Mouse (Mus musculus) intestine, postnatal 0 days (tissue): Measurements from ENCODE around the gene Isx. TPM values are rescaled to one million over a fixed set of nuclear protein-coding genes. Genes with fewer than 3 reads are reported as not detected.

ENCODE experiments used
- ATAC-seq: fragments of 200-750 bp; cut with Nextera tagmentation; 2 replicates; pipeline ENCODE4 v1.8.0; 2017; ENCODE audit warnings: mild to moderate bottlenecking, moderate TSS enrichment, moderate library complexity
- H3K27ac ChIP-seq: fragments of 300-500 bp; sonication (generic); 2 replicates; pipeline ENCODE4 v1.5.1; 2014; ENCODE audit warnings: mild to moderate bottlenecking, low read depth, low read length, moderate library complexity
- H3K27me3 ChIP-seq: fragments of 300-500 bp; sonication (generic); replicated peaks from 2 replicates; pipeline ENCODE4 v1.6.1; 2014; ENCODE audit warnings: low read length, mixed read lengths; ENCODE audit not compliant: control insufficient read depth, insufficient read depth
- H3K36me3 ChIP-seq: fragments of 300-500 bp; sonication (generic); 2 replicates; pipeline ENCODE4 v1.6.1; 2014; ENCODE audit warnings: mild to moderate bottlenecking, moderate library complexity; ENCODE audit not compliant: control insufficient read depth, insufficient read depth
- H3K4me1 ChIP-seq: fragments of 300-500 bp; sonication (generic); replicated peaks from 2 replicates; pipeline ENCODE4 v1.6.1; 2014; ENCODE audit warnings: antibody characterized with exemption, low read length, mixed read lengths; ENCODE audit not compliant: control insufficient read depth, insufficient read depth
- H3K4me2 ChIP-seq: fragments of 300-500 bp; sonication (generic); replicated peaks from 2 replicates; pipeline ENCODE4 v1.6.1; 2014; ENCODE audit warnings: low read depth, mild to moderate bottlenecking, moderate library complexity
- H3K4me3 ChIP-seq: fragments of 300-500 bp; sonication (generic); 2 replicates; pipeline ENCODE4 v1.5.1; 2014; ENCODE audit warnings: low read depth, low read length
- H3K9ac ChIP-seq: fragments of 300-500 bp; sonication (generic); 2 replicates; pipeline ENCODE4 v1.6.1; 2014; ENCODE audit warnings: mild to moderate bottlenecking, low read depth, low read length
- H3K9me3 ChIP-seq: fragments of 300-500 bp; sonication (generic); 2 replicates; pipeline ENCODE4 v1.6.1; 2016; ENCODE audit warnings: mixed run types; ENCODE audit not compliant: control insufficient read depth
- CTCF ChIP-seq: sonication (generic); IDR thresholded peaks from 2 replicates; pipeline ENCODE4 v1.5.1; 2016; ENCODE audit warnings: low read depth, mild to moderate bottlenecking, control low read depth, antibody characterized with exemption, moderate library complexity
- WGBS: fragments of 180-500 bp; shearing (Covaris S2); extraction: QIAGEN DNeasy Blood & Tissue Kit; methylation state at CpG from one replicate; pipeline ENCODE4 v1.1.7; 2014; 5-methylcytosine and 5-hydroxymethylcytosine counted together
- polyA plus RNA-seq: library from polyadenylated mRNA; unstranded; fragments of >200 nt; fragmentation: Nextera tagmentation; extraction: Ambion mirVana; gene quantifications from 2 replicates; pipeline ENCODE4 v1.2.1, GENCODE M21; 2015

The Isx gene
- polyA plus RNA-seq, 1 experiment from 2014 or later: 69.9 TPM

GRCm38 (mm10) chr8:74903054-74903842 lies 30.3 kb downstream of the Isx start:
- TF ChIP-seq CTCF: no peak
- peak; percentile 67 for ATAC-seq
- Histone ChIP-seq H3K36me3 (no peaks in the 10 kb centered on the region), H3K4me3 (no peak overlapping the region), H3K9me3 (no peaks in the 10 kb centered on the region), H3K9ac (no peak overlapping the region), H3K4me2 (no peak overlapping the region; the same call in 1 of the 2 replicates), H3K4me1 (peaks cover 12% of the 10 kb centered on the region), H3K27me3 (no peaks in the 10 kb centered on the region), H3K27ac (peak overlapping the region; percentile 79)
- 22% methylated on average over 6 of the region's 6 CpGs for WGBS

DNA sequence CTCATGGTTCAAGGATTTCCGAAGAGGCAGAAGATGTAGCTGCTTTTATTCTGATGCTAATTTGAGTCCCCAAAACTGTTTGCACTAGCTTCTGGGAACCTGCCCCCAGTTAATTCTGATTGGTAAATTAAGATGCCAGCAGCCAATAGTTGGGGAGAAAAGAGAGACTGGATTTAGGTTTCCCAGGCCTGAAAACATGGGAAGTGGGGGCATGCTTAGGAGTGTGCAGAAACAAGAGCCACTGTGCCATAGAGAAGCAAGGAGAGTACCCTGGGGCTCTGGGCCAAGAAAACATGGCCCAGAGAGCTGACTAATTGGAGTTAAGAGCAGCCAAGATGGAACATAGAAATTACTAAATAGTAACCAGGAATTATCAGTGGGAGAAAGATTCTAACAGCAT lies 33.4 kb downstream of the Isx start:
- Histone ChIP-seq H3K4me1 (peaks cover 8% of the 10 kb centered on the region), H3K4me2 (no peak overlapping the region), H3K9me3 (no peaks in the 10 kb centered on the region), H3K27ac (no peak overlapping the region), H3K36me3 (no peaks in the 10 kb centered on the region), H3K9ac (no peak overlapping the region), H3K27me3 (no peaks in the 10 kb centered on the region), H3K4me3 (no peak overlapping the region)
- no peak for ATAC-seq
- 69% methylated on average over 1 of the region's 1 CpGs for WGBS
- TF ChIP-seq CTCF: no peak

GRCm38 (mm10) chr8:74910708-74911107 lies 37.7 kb downstream of the Isx start:
- Histone ChIP-seq H3K9ac (no peak overlapping the region), H3K27me3 (no peaks in the 10 kb centered on the region), H3K4me1 (no peaks in the 10 kb centered on the region; the same call in 1 of the 2 replicates), H3K36me3 (no peaks in the 10 kb centered on the region), H3K4me3 (no peak overlapping the region), H3K27ac (no peak overlapping the region), H3K4me2 (no peak overlapping the region), H3K9me3 (no peaks in the 10 kb centered on the region)
- TF ChIP-seq CTCF: no peak
- WGBS: 86% methylated on average over 1 of the region's 1 CpGs
- ATAC-seq: no peak

DNA sequence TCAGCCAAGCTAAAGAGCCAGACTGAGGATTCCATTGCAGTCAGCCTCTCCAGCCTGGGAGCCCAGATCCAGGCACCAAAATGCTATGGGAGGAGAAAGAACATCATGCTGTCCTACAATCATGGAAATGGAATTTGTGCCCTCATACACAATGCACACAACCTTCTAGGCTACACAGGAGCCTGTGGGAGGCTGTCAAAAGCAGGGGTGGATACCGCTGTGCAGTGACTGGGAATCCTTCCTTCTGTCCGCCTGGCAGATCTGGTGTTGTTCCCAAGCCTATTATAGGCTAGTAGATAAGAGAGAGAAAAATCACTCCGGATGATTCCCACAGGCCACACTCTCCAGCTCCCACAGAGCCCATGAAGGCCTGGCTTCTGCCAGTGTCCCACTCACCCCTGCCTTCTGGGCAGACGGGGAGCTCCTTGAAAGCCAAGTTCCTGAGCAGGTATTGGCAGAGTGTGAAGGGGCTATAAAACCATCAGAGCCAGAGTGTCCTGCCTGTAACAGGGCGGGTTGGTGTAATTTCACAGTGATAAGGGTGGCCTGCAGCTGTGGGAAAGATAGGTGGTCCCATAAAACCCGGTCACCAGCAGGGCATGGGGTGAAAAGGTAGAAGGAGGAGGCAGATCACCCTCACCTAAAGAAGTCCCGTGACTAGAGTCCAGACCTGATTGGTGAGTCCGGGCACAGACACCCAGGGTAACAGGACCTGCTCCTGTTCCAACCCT lies 47.9 kb downstream of the Isx start:
- H3K27me3 ChIP-seq: no peaks in the 10 kb centered on the region
- ATAC-seq: peak; percentile 95
- H3K9ac ChIP-seq: no peak overlapping the region
- peak overlapping the region; percentile 13; the same call in 1 of the 2 replicates for H3K4me2 ChIP-seq
- WGBS: 17% methylated on average over 8 of the region's 8 CpGs
- H3K27ac ChIP-seq: peak overlapping the region; percentile 50
- TF ChIP-seq CTCF: no peak
- no peaks in the 10 kb centered on the region for H3K9me3 ChIP-seq
- no peaks in the 10 kb centered on the region for H3K36me3 ChIP-seq
- H3K4me3 ChIP-seq: no peak overlapping the region
- 0 out of 2 replicates have a peak, but pooled peaks cover 4% of the 10 kb centered on the region for H3K4me1 ChIP-seq

DNA sequence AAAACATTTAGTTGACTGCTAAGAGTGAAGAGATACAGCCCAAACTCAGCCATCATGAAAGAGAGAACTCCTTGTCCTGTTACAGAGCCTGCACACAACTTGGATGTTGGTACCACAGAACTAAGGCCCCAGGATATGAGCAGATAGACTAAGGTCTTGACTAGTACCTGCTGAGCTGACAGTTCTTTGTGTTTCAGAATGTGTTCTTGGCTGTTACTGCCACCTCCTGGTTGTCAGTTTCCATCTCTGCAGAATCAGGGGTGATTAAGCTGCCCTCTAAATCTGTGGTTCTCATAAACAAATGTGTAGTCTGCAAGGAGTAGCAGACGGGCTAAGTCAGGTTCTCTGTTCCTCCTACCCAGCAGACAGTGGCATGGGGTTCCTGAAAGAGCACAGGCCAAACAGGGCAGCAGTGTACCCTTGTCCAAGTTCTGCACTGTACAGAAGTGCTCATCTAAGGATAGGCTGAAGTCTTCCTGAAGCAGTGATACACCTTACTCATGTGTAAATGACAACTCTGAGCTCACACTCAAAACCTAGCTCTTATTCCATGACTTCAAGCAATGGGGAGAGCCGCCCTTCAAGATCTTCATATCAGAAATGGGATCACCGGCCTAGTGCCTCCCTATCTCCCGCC lies 49.0 kb downstream of the Isx start:
- no peak overlapping the region for H3K4me2 ChIP-seq
- no peaks in the 10 kb centered on the region for H3K36me3 ChIP-seq
- no peaks in the 10 kb centered on the region for H3K9me3 ChIP-seq
- no peaks in the 10 kb centered on the region for H3K27me3 ChIP-seq
- TF ChIP-seq CTCF: peak; percentile 85
- ATAC-seq: no peak
- H3K4me3 ChIP-seq: no peak overlapping the region
- H3K9ac ChIP-seq: no peak overlapping the region
- 59% methylated on average over 4 of the region's 4 CpGs for WGBS
- H3K27ac ChIP-seq: no peak overlapping the region
- 0 out of 2 replicates have a peak, but pooled peaks cover 4% of the 10 kb centered on the region for H3K4me1 ChIP-seq

GRCm38 (mm10) chr8:74927940-74928339 lies 55.0 kb downstream of the Isx start:
- no peaks in the 10 kb centered on the region for H3K27me3 ChIP-seq
- H3K27ac ChIP-seq: no peak overlapping the region
- TF ChIP-seq CTCF: no peak
- ATAC-seq: no peak
- H3K4me1 ChIP-seq: no peaks in the 10 kb centered on the region
- no peaks in the 10 kb centered on the region for H3K9me3 ChIP-seq
- no peaks in the 10 kb centered on the region for H3K36me3 ChIP-seq
- no peak overlapping the region for H3K9ac ChIP-seq
- no peak overlapping the region for H3K4me3 ChIP-seq
- no peak overlapping the region for H3K4me2 ChIP-seq
- 56% methylated on average over 1 of the region's 1 CpGs for WGBS
